Mouse (Mus musculus) adipose tissue, adult 10 weeks (tissue): ENCODE data around the gene Olfr1357. TPM values are rescaled to one million over a fixed set of nuclear protein-coding genes. Genes with fewer than 3 reads are reported as not detected.

Experiments used
- polyA plus RNA-seq: library from polyadenylated mRNA; stranded (reverse); fragments of 350-450 nt; fragmentation: Illumina TruSeq; extraction: RNeasy Lipid Tissue Mini Kit (QIAGEN cat#74804); gene quantifications from one replicate; pipeline ENCODE4 v1.2.3, GENCODE M21; 2014; ENCODE audit warnings: low read depth, low replicate concordance

Gene Olfr1357
- polyA plus RNA-seq = not detected

DNA sequence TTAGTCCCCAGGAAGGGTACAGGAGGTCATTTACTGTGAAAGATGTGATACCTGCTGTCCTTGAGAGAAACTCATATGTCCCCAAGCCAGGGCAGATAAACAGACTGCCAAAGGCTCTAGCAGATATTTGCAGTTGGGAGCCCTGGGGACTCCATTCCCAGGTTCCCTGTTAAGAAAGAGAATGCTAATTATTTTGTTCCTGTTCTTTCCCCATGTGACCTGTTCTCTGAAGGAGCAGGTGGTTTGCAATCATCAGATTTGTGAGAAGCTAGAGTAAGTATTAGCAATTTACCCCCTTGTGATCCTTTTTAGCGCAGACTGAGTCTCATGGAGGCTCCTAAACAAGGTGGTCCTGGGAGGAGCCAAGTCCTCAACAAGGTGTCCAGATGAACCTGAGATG is at the start of gene Olfr1357:
TSS of gene Olfr1357 (minus strand) at position 101 of the 400 bp plus-strand sequence.

DNA sequence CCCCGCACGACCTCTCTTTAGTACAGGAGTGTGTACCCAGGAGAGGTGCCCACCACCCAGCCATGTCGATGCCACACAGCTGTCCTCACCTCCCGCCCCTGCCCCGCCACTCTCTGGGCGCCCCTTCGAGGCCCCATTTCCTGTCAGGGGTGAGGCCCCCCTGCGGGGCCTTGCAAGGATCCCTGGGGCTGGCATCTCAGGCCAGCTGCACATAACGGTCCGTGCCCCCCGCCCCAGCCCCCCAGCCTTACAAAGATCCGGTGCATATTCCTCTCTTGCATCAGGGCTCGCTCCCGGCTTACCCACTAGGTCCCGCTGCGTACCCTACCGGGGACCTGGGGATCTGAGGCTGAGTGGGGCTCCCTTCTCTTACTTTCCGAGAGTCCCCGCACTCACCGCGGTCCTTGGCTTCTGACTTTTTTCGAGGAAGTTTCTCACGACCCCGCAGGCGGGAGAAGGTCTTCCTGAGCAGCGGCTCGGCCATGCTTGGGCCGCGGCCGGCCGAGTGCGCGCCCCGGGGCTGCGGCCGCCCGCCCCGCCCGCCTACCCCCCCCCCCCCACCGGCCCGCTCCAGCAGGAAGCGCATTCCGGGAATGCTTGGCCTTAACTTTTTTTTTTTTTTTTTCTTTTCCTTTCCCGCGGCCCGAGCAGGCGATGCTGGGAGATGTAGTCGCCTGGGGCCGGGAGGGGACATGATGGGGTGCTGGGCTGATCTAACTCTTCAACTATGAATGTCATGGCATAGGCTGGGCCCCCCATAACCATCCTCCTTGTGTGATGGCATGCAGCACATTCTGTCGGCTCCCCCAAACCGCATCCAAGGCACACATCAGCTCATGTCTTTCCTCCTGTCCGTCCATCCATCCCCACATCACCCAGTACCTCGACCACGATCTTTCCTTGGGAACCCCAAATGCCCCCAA is 26.2 kb downstream of the Olfr1357 start, which contains the start of gene Syde1:
TSS of gene Syde1 (minus strand) at position 559 of the 923 bp plus-strand sequence.

DNA sequence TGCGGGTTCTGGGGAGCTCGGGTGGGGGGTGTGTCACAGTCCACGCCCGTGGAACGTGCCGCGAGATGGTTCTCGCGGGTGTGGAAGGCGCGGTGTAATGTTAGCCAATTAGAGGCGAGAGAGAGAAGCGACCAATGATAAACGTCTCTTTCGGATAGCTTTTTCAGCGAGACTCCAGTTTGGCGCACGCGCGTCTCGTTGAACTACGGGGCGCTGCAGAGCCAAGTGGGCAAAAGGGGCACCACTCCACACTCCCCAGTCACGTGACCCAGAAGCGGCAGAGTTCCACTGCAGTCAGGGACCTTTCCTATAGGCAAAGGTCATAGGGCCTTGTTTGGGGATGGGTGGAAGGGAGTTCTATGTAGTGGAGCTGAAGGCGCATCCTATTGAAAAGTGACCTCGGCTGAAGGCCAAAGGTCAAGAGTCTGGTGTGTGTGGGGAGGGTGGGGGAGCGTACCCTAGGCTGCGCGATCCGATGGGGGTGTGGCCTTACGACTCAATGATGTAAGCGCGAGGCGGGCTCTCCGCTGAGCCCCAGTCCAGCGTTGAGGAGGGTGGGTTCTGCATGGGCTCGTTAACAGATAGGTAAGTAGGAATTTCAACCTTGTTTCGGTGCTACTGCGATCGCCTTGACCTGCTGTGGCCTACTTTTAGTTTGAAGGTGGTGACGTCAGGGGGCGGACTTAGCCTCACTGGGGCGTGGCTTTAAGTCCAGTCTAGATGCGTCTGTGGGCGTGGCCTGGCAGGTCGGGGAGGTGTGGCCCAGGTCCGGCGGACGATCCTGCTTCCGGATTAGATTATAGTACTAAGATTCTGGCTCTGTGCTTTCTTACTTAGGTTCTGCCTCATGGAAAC is 43.4 kb downstream of the Olfr1357 start, which contains the start of gene Ilvbl:
TSS of gene Ilvbl (plus strand) at position 97 of the 855 bp plus-strand sequence.

Other genes starting within 250 kb of the Olfr1357 start
- gene Rrp1, start 205.0 kb downstream of the Olfr1357 start, polyA plus RNA-seq = 190 TPM
- gene Cstb, start 192.4 kb downstream of the Olfr1357 start, polyA plus RNA-seq = 230 TPM
- gene Pdxk, start 153.1 kb downstream of the Olfr1357 start, polyA plus RNA-seq = 53.0 TPM
- not detected for gene Olfr1358, start 100.6 kb downstream of the Olfr1357 start, polyA plus RNA-seq
- gene Ilvbl, start 43.7 kb downstream of the Olfr1357 start, polyA plus RNA-seq = 62.0 TPM
- gene Syde1, start 26.1 kb downstream of the Olfr1357 start, polyA plus RNA-seq = 18.3 TPM
- 0.17 TPM for gene Casp14, start 100.2 kb upstream of the Olfr1357 start, polyA plus RNA-seq
- 1.6 TPM for gene Ccdc105, start 135.0 kb upstream of the Olfr1357 start, polyA plus RNA-seq
- gene Slc1a6, start 162.4 kb upstream of the Olfr1357 start, polyA plus RNA-seq = 0.15 TPM
- not detected for gene Olfr1356, start 234.1 kb upstream of the Olfr1357 start, polyA plus RNA-seq